Mouse (Mus musculus): ENCODE measurements around the gene Cc2d1a. TPM values are rescaled to one million over a fixed set of nuclear protein-coding genes. Genes with fewer than 3 reads are reported as not detected.

Cc2d1a gene
- total and polyA plus RNA-seq, 2 experiments from 2014 or later, result 48.4 to 70.1 TPM

GRCm38 (mm10) chr8:84090585-84090984 lies 57.2 kb downstream of the Cc2d1a start:
- Histone ChIP-seq H3K4me2 (ENCODE audit: low read depth) (no peak overlapping the region), H3K27me3 (ENCODE audit: insufficient read depth, low read length) (no peaks in the 10 kb centered on the region), H3K27ac (ENCODE audit: low read depth, low read length) (no peak overlapping the region), H3K36me3 (ENCODE audit: insufficient read depth) (peaks cover 88% of the 10 kb centered on the region), H3K4me1 (ENCODE audit: insufficient read depth) (no peaks in the 10 kb centered on the region), H3K9ac (no peak overlapping the region), H3K9me3 (ENCODE audit: low read length) (no peaks in the 10 kb centered on the region), H3K4me3 (ENCODE audit: low read depth, low read length) (no peak overlapping the region)
- no peak for ATAC-seq
- WGBS, result 87% methylated on average over 8 of the region's 8 CpGs
- no peak for TF ChIP-seq CTCF (IDR thresholded peaks at IDR 0.05; ENCODE audit: low read depth)
- DNase-seq, result no peak

DNA sequence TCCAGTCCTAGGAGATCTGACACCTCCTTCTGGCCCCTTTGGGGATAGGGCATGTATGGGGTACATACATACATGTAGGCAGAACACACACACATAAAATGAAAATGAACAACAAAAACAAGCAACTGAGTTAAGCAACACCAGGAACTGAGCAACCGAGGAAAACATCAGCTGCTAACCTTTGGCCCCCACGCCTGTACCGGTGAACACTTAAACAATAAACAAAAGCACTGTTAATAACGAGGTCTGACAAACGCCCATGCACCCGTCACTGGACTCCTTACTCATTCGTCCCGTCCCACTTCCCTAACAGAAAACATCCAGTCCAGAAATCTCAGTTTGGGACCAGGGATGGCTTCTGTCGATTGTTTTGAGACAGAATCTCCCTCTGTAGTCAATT lies 58.5 kb downstream of the Cc2d1a start:
- Histone ChIP-seq H3K4me2 (ENCODE audit: low read depth) (no peak overlapping the region), H3K4me3 (ENCODE audit: low read depth, low read length) (no peak overlapping the region), H3K9ac (no peak overlapping the region), H3K4me1 (ENCODE audit: insufficient read depth) (no peaks in the 10 kb centered on the region), H3K36me3 (ENCODE audit: insufficient read depth) (peaks cover 86% of the 10 kb centered on the region), H3K27ac (ENCODE audit: low read depth, low read length) (no peak overlapping the region), H3K9me3 (ENCODE audit: low read length) (no peaks in the 10 kb centered on the region), H3K27me3 (ENCODE audit: insufficient read depth, low read length) (no peaks in the 10 kb centered on the region)
- TF ChIP-seq CTCF (IDR thresholded peaks at IDR 0.05; ENCODE audit: low read depth), result no peak
- 64% methylated on average over 9 of the region's 9 CpGs for WGBS
- DNase-seq, result no peak
- ATAC-seq, result no peak

DNA sequence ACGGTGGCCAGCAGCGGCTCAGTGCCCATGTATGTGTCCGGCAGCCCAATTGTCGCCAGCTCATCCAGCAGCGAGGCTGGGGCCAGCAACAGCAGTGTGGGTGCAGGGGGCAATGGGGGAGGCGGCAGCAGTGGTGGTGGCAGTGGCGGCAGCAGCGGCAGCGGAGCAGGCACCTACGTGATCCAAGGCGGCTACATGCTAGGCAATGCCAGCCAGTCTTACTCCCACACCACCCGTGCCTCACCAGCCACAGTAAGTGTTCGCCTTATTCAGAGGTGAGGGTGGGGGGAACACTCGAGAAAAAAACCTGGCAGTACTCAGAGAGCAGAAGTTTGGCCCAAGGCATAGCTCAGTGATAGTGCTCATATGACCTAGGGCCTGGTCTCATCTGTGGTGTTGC lies 59.9 kb downstream of the Cc2d1a start:
- 93% methylated on average over 14 of the region's 14 CpGs for WGBS
- H3K4me3 ChIP-seq (ENCODE audit: low read depth, low read length), result no peak overlapping the region
- H3K9ac ChIP-seq, result no peak overlapping the region
- no peaks in the 10 kb centered on the region for H3K9me3 ChIP-seq (ENCODE audit: low read length)
- DNase-seq (no peak), ATAC-seq (no peak)
- H3K4me2 ChIP-seq (ENCODE audit: low read depth), result no peak overlapping the region
- no peaks in the 10 kb centered on the region for H3K27me3 ChIP-seq (ENCODE audit: insufficient read depth, low read length)
- H3K36me3 ChIP-seq (ENCODE audit: insufficient read depth), result peaks cover 78% of the 10 kb centered on the region
- H3K4me1 ChIP-seq (ENCODE audit: insufficient read depth), result no peaks in the 10 kb centered on the region
- no peak overlapping the region for H3K27ac ChIP-seq (ENCODE audit: low read depth, low read length)
- TF ChIP-seq CTCF (IDR thresholded peaks at IDR 0.05; ENCODE audit: low read depth), result no peak

DNA sequence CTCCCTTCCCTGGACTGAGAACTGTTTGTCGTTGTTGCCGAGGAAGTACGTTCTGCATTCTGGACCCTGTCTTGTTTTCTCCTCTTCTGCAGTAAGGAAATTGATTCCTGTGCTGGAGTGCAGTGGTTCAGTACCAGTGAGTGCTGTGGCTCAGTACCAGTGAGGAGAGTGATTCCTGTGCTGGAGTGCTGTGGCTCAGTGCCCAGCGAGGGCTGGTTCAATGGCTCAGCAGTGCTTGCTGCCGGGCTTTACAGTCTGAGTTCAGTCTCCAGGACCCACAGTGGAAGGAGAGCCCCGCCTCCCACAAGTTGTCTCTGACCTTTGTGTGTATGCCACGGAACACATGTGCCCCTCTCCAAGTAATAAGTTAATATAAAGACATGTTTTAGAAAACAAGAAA lies 60.6 kb downstream of the Cc2d1a start:
- Histone ChIP-seq H3K9me3 (ENCODE audit: low read length) (no peaks in the 10 kb centered on the region), H3K4me2 (ENCODE audit: low read depth) (no peak overlapping the region), H3K27ac (ENCODE audit: low read depth, low read length) (no peak overlapping the region), H3K36me3 (ENCODE audit: insufficient read depth) (peaks cover 78% of the 10 kb centered on the region), H3K4me3 (ENCODE audit: low read depth, low read length) (no peak overlapping the region), H3K4me1 (ENCODE audit: insufficient read depth) (no peaks in the 10 kb centered on the region), H3K27me3 (ENCODE audit: insufficient read depth, low read length) (no peaks in the 10 kb centered on the region), H3K9ac (no peak overlapping the region)
- WGBS, result 85% methylated on average over 7 of the region's 7 CpGs
- DNase-seq (no peak), ATAC-seq (no peak)
- no peak for TF ChIP-seq CTCF (IDR thresholded peaks at IDR 0.05; ENCODE audit: low read depth)

- H3K36me3 ChIP-seq (ENCODE audit: insufficient read depth), result peaks cover 78% of the 10 kb centered on the region
- H3K4me3 ChIP-seq (ENCODE audit: low read depth, low read length), result no peak overlapping the region
- H3K4me2 ChIP-seq (ENCODE audit: low read depth), result no peak overlapping the region
- H3K4me1 ChIP-seq (ENCODE audit: insufficient read depth), result no peaks in the 10 kb centered on the region
- WGBS, result 38% methylated on average over 40 of the region's 42 CpGs
- ATAC-seq (no peak), DNase-seq (no peak)
- no peak for TF ChIP-seq CTCF (IDR thresholded peaks at IDR 0.05; ENCODE audit: low read depth)
- no peak overlapping the region for H3K27ac ChIP-seq (ENCODE audit: low read depth, low read length)
- no peak overlapping the region for H3K9ac ChIP-seq
- H3K27me3 ChIP-seq (ENCODE audit: insufficient read depth, low read length), result no peaks in the 10 kb centered on the region
- no peaks in the 10 kb centered on the region for H3K9me3 ChIP-seq (ENCODE audit: low read length)
These were observed 63.2 kb downstream of the Cc2d1a start for GRCm38 (mm10) chr8:84084341-84085115.

- Histone ChIP-seq H3K36me3 (ENCODE audit: insufficient read depth) (peaks cover 77% of the 10 kb centered on the region), H3K4me2 (ENCODE audit: low read depth) (no peak overlapping the region), H3K27me3 (ENCODE audit: insufficient read depth, low read length) (no peaks in the 10 kb centered on the region), H3K9me3 (ENCODE audit: low read length) (no peaks in the 10 kb centered on the region), H3K4me3 (ENCODE audit: low read depth, low read length) (no peak overlapping the region), H3K4me1 (ENCODE audit: insufficient read depth) (no peaks in the 10 kb centered on the region), H3K27ac (ENCODE audit: low read depth, low read length) (no peak overlapping the region), H3K9ac (no peak overlapping the region)
- peak; percentile 66 for ATAC-seq
- DNase-seq, result no peak
- TF ChIP-seq CTCF (IDR thresholded peaks at IDR 0.05; ENCODE audit: low read depth), result peak; percentile 33
- WGBS, result 33% methylated on average over 8 of the region's 8 CpGs
These were observed 63.9 kb downstream of the Cc2d1a start for GRCm38 (mm10) chr8:84083829-84084241.

MicroRNAs within 50 kb of the gene (microRNA counts, 519-probe panel; counts per million panel counts)
- microRNA mmu-miR-181c (4,776 counts per million, percentile 64 among the panel's probes with 10 or more counts), microRNA mmu-miR-709 (4,164 counts per million, percentile 50 among the panel's probes with 10 or more counts)

Small RNA genes lying within 50 kb of the gene (microRNA-seq; reads per million reads assigned to microRNA genes)
- gene Gm25110, result 0 reads per million in 2 experiments
- gene Mir181c, result 13,233 to 13,381 reads per million in 2 experiments
- gene Mir181d, result 4,185 to 4,456 reads per million in 2 experiments
- 0 reads per million in 2 experiments for gene Mir709

Other genes starting within 250 kb of the Cc2d1a start
- 248 and 259 TPM in 2 replicates for gene Adgrl1, start 247.8 kb downstream of the Cc2d1a start, total RNA-seq (2014; rRNA removed)
- gene Adgrl1, start 247.8 kb downstream of the Cc2d1a start, polyA plus RNA-seq (2015; fragmentation: Nextera tagmentation; extraction: Ambion mirVana), result 38.5 and 56.5 TPM in 2 replicates
- 0.14 and 0.31 TPM in 2 replicates for gene Gm10644, start 192.7 kb downstream of the Cc2d1a start, total RNA-seq (2014; rRNA removed)
- gene Gm10644, start 192.7 kb downstream of the Cc2d1a start, polyA plus RNA-seq (2015; fragmentation: Nextera tagmentation; extraction: Ambion mirVana), result 0.14 and 0.40 TPM in 2 replicates
- 1.7 and 5.0 TPM in 2 replicates for gene Asf1b, start 192.4 kb downstream of the Cc2d1a start, total RNA-seq (2014; rRNA removed)
- gene Asf1b, start 192.4 kb downstream of the Cc2d1a start, polyA plus RNA-seq (2015; fragmentation: Nextera tagmentation; extraction: Ambion mirVana), result 4.7 and 5.1 TPM in 2 replicates
- 133 and 151 TPM in 2 replicates for gene Prkaca, start 174.9 kb downstream of the Cc2d1a start, total RNA-seq (2014; rRNA removed)
- 172 and 215 TPM in 2 replicates for gene Prkaca, start 174.9 kb downstream of the Cc2d1a start, polyA plus RNA-seq (2015; fragmentation: Nextera tagmentation; extraction: Ambion mirVana)
- gene Samd1, start 150.3 kb downstream of the Cc2d1a start, total RNA-seq (2014; rRNA removed), result 116 and 117 TPM in 2 replicates
- gene Samd1, start 150.3 kb downstream of the Cc2d1a start, polyA plus RNA-seq (2015; fragmentation: Nextera tagmentation; extraction: Ambion mirVana), result 6.7 and 6.9 TPM in 2 replicates
- gene 1700067K01Rik, start 146.4 kb downstream of the Cc2d1a start, total RNA-seq (2014; rRNA removed), result 0.15 and 0.81 TPM in 2 replicates
- 0.36 and 0.86 TPM in 2 replicates for gene 1700067K01Rik, start 146.4 kb downstream of the Cc2d1a start, polyA plus RNA-seq (2015; fragmentation: Nextera tagmentation; extraction: Ambion mirVana)
- not detected in 2 replicates for gene 2210011C24Rik, start 135.8 kb downstream of the Cc2d1a start, total RNA-seq (2014; rRNA removed)
- gene 2210011C24Rik, start 135.8 kb downstream of the Cc2d1a start, polyA plus RNA-seq (2015; fragmentation: Nextera tagmentation; extraction: Ambion mirVana), result 0.38 and 1.2 TPM in 2 replicates
- 2.7 and 5.4 TPM in 2 replicates for gene Palm3, start 126.5 kb downstream of the Cc2d1a start, total RNA-seq (2014; rRNA removed)
- gene Palm3, start 126.5 kb downstream of the Cc2d1a start, polyA plus RNA-seq (2015; fragmentation: Nextera tagmentation; extraction: Ambion mirVana), result 2.8 and 4.3 TPM in 2 replicates
- gene Il27ra, start 105.3 kb downstream of the Cc2d1a start, total RNA-seq (2014; rRNA removed), result 0.31 and 0.86 TPM in 2 replicates
- 0.29 and 0.45 TPM in 2 replicates for gene Il27ra, start 105.3 kb downstream of the Cc2d1a start, polyA plus RNA-seq (2015; fragmentation: Nextera tagmentation; extraction: Ambion mirVana)
- 0.33 TPM in 1 of 2 replicates, not detected in the other for gene Rln3, start 102.9 kb downstream of the Cc2d1a start, total RNA-seq (2014; rRNA removed)
- gene Rln3, start 102.9 kb downstream of the Cc2d1a start, polyA plus RNA-seq (2015; fragmentation: Nextera tagmentation; extraction: Ambion mirVana), result not detected in 2 replicates
- 3.3 and 4.7 TPM in 2 replicates for gene Gm10643, start 82.8 kb downstream of the Cc2d1a start, total RNA-seq (2014; rRNA removed)
- 1.3 and 1.6 TPM in 2 replicates for gene Gm10643, start 82.8 kb downstream of the Cc2d1a start, polyA plus RNA-seq (2015; fragmentation: Nextera tagmentation; extraction: Ambion mirVana)
- gene Rfx1, start 81.1 kb downstream of the Cc2d1a start, total RNA-seq (2014; rRNA removed), result 22.2 and 31.2 TPM in 2 replicates
- 4.4 and 6.2 TPM in 2 replicates for gene Rfx1, start 81.1 kb downstream of the Cc2d1a start, polyA plus RNA-seq (2015; fragmentation: Nextera tagmentation; extraction: Ambion mirVana)
- gene Dcaf15, start 43.2 kb downstream of the Cc2d1a start, total RNA-seq (2014; rRNA removed), result 49.5 and 63.2 TPM in 2 replicates
- 16.3 and 17.2 TPM in 2 replicates for gene Dcaf15, start 43.2 kb downstream of the Cc2d1a start, polyA plus RNA-seq (2015; fragmentation: Nextera tagmentation; extraction: Ambion mirVana)
- gene Podnl1, start 21.9 kb downstream of the Cc2d1a start, total RNA-seq (2014; rRNA removed), result 0.08 and 0.24 TPM in 2 replicates
- 0.09 and 0.23 TPM in 2 replicates for gene Podnl1, start 21.9 kb downstream of the Cc2d1a start, polyA plus RNA-seq (2015; fragmentation: Nextera tagmentation; extraction: Ambion mirVana)
- 3.5 and 6.0 TPM in 2 replicates for gene 4930432K21Rik, start 89 bp upstream of the Cc2d1a start, total RNA-seq (2014; rRNA removed)
- gene 4930432K21Rik, start 89 bp upstream of the Cc2d1a start, polyA plus RNA-seq (2015; fragmentation: Nextera tagmentation; extraction: Ambion mirVana), result 2.4 and 3.3 TPM in 2 replicates
- gene Nanos3, start 37.3 kb upstream of the Cc2d1a start, total RNA-seq (2014; rRNA removed), result 1.7 and 3.2 TPM in 2 replicates
- gene Nanos3, start 37.3 kb upstream of the Cc2d1a start, polyA plus RNA-seq (2015; fragmentation: Nextera tagmentation; extraction: Ambion mirVana), result 10.0 and 13.3 TPM in 2 replicates
- gene Zswim4, start 89.1 kb upstream of the Cc2d1a start, total RNA-seq (2014; rRNA removed), result 36.5 and 47.7 TPM in 2 replicates
- 15.1 and 15.5 TPM in 2 replicates for gene Zswim4, start 89.1 kb upstream of the Cc2d1a start, polyA plus RNA-seq (2015; fragmentation: Nextera tagmentation; extraction: Ambion mirVana)
- 130 and 146 TPM in 2 replicates for gene D8Ertd738e, start 101.8 kb upstream of the Cc2d1a start, total RNA-seq (2014; rRNA removed)
- 255 and 310 TPM in 2 replicates for gene D8Ertd738e, start 101.8 kb upstream of the Cc2d1a start, polyA plus RNA-seq (2015; fragmentation: Nextera tagmentation; extraction: Ambion mirVana)
- 36.2 and 36.4 TPM in 2 replicates for gene Mri1, start 109.4 kb upstream of the Cc2d1a start, total RNA-seq (2014; rRNA removed)
- gene Mri1, start 109.4 kb upstream of the Cc2d1a start, polyA plus RNA-seq (2015; fragmentation: Nextera tagmentation; extraction: Ambion mirVana), result 32.0 and 39.8 TPM in 2 replicates
- gene Ccdc130, start 122.4 kb upstream of the Cc2d1a start, total RNA-seq (2014; rRNA removed), result 23.3 and 23.4 TPM in 2 replicates
- 22.2 and 22.4 TPM in 2 replicates for gene Ccdc130, start 122.4 kb upstream of the Cc2d1a start, polyA plus RNA-seq (2015; fragmentation: Nextera tagmentation; extraction: Ambion mirVana)
- gene Cacna1a, start 240.5 kb upstream of the Cc2d1a start, total RNA-seq (2014; rRNA removed), result 29.2 and 31.1 TPM in 2 replicates
- gene Cacna1a, start 240.5 kb upstream of the Cc2d1a start, polyA plus RNA-seq (2015; fragmentation: Nextera tagmentation; extraction: Ambion mirVana), result 5.3 and 8.6 TPM in 2 replicates